Mouse (Mus musculus) limb, embryonic 15.5 days (tissue): ENCODE data around the gene Npas3. TPM values are rescaled to one million over a fixed set of nuclear protein-coding genes. Genes with fewer than 3 reads are reported as not detected.

ENCODE experiments used
- ATAC-seq: fragments of 200-750 bp; cut with Nextera tagmentation; 2 replicates; pipeline ENCODE4 v1.8.0; 2017; ENCODE audit warnings: low read depth, moderate TSS enrichment; ENCODE audit not compliant: insufficient number of reproducible peaks, low FRiP score, low TSS enrichment
- H3K27ac ChIP-seq: fragments of 300-500 bp; sonication (generic); 2 replicates; pipeline ENCODE4 v1.5.1; 2015; ENCODE audit warnings: moderate library complexity, mild to moderate bottlenecking, inconsistent platforms
- H3K27me3 ChIP-seq: fragments of 300-500 bp; sonication (generic); 2 replicates; pipeline ENCODE4 v1.6.1; 2015; ENCODE audit warnings: inconsistent platforms
- H3K36me3 ChIP-seq: fragments of 300-500 bp; sonication (generic); 2 replicates; pipeline ENCODE4 v1.6.1; 2015; ENCODE audit warnings: inconsistent platforms
- H3K4me1 ChIP-seq: fragments of 300-500 bp; sonication (generic); 2 replicates; pipeline ENCODE4 v1.6.1; 2015; ENCODE audit warnings: inconsistent platforms
- H3K4me2 ChIP-seq: fragments of 300-500 bp; sonication (generic); 2 replicates; pipeline ENCODE4 v1.6.1; 2015; ENCODE audit warnings: mild to moderate bottlenecking, inconsistent platforms
- H3K4me3 ChIP-seq: fragments of 300-500 bp; sonication (generic); 2 replicates; pipeline ENCODE4 v1.5.1; 2015; ENCODE audit warnings: mild to moderate bottlenecking, inconsistent platforms
- H3K9ac ChIP-seq: fragments of 300-500 bp; sonication (generic); 2 replicates; pipeline ENCODE4 v1.6.1; 2015; ENCODE audit warnings: inconsistent platforms
- H3K9me3 ChIP-seq: fragments of 300-500 bp; sonication (generic); 2 replicates; pipeline ENCODE4 v1.6.1; 2016; ENCODE audit warnings: inconsistent platforms
- WGBS: fragments of 180-500 bp; shearing (Covaris S2); methylation state at CpG from one replicate; pipeline ENCODE4 v1.1.7; 2015; 5-methylcytosine and 5-hydroxymethylcytosine counted together
- polyA plus RNA-seq: library from polyadenylated mRNA; unstranded; fragments of >200 nt; fragmentation: Nextera tagmentation; extraction: Ambion mirVana; gene quantifications from 2 replicates; pipeline ENCODE4 v1.2.1, GENCODE M21; 2015

Npas3 gene
- polyA plus RNA-seq, 1 experiment from 2014 or later: 4.2 TPM

GRCm38 (mm10) chr12:54045360-54045759, 796.9 kb downstream of the Npas3 start:
- Histone ChIP-seq H3K4me2 (no peak overlapping the region), H3K36me3 (no peaks in the 10 kb centered on the region), H3K9me3 (no peaks in the 10 kb centered on the region), H3K4me3 (no peak overlapping the region), H3K9ac (no peak overlapping the region), H3K4me1 (0 out of 2 replicates have a peak, but pooled peaks cover 2% of the 10 kb centered on the region), H3K27ac (no peak overlapping the region), H3K27me3 (no peaks in the 10 kb centered on the region)
- WGBS: 73% methylated on average over 4 of the region's 4 CpGs
- no peak for ATAC-seq

- ATAC-seq: no peak
- H3K4me1 ChIP-seq: 0 out of 2 replicates have a peak, but pooled peaks cover 2% of the 10 kb centered on the region
- H3K27ac ChIP-seq: no peak overlapping the region
- WGBS: 47% methylated on average over 6 of the region's 6 CpGs
- no peak overlapping the region for H3K9ac ChIP-seq
- H3K27me3 ChIP-seq: no peaks in the 10 kb centered on the region
- H3K4me3 ChIP-seq: no peak overlapping the region
- no peaks in the 10 kb centered on the region for H3K36me3 ChIP-seq
- no peaks in the 10 kb centered on the region for H3K9me3 ChIP-seq
- H3K4me2 ChIP-seq: no peak overlapping the region
Measured at GRCm38 (mm10) chr12:54046824-54047223, 798.3 kb downstream of the Npas3 start.

- no peaks in the 10 kb centered on the region for H3K9me3 ChIP-seq
- no peaks in the 10 kb centered on the region for H3K27me3 ChIP-seq
- no peaks in the 10 kb centered on the region for H3K4me1 ChIP-seq
- H3K9ac ChIP-seq: no peak overlapping the region
- H3K36me3 ChIP-seq: no peaks in the 10 kb centered on the region
- no peak overlapping the region for H3K27ac ChIP-seq
- no peak overlapping the region for H3K4me3 ChIP-seq
- H3K4me2 ChIP-seq: no peak overlapping the region
- ATAC-seq: no peak
- WGBS: 75% methylated on average over 5 of the region's 5 CpGs
Measured at GRCm38 (mm10) chr12:54048126-54048525, 799.6 kb downstream of the Npas3 start.

GRCm38 (mm10) chr12:54049926-54050325, 801.4 kb downstream of the Npas3 start:
- Histone ChIP-seq H3K4me1 (no peaks in the 10 kb centered on the region), H3K36me3 (no peaks in the 10 kb centered on the region), H3K4me2 (no peak overlapping the region), H3K4me3 (no peak overlapping the region), H3K27ac (no peak overlapping the region), H3K9ac (no peak overlapping the region), H3K27me3 (no peaks in the 10 kb centered on the region), H3K9me3 (no peaks in the 10 kb centered on the region)
- no peak for ATAC-seq
- WGBS: 83% methylated on average over 4 of the region's 4 CpGs

GRCm38 (mm10) chr12:54052939-54053338, 804.5 kb downstream of the Npas3 start:
- H3K27me3 ChIP-seq: no peaks in the 10 kb centered on the region
- H3K4me2 ChIP-seq: no peak overlapping the region
- no peaks in the 10 kb centered on the region for H3K4me1 ChIP-seq
- no peaks in the 10 kb centered on the region for H3K36me3 ChIP-seq
- no peak overlapping the region for H3K4me3 ChIP-seq
- H3K9ac ChIP-seq: no peak overlapping the region
- H3K27ac ChIP-seq: no peak overlapping the region
- H3K9me3 ChIP-seq: no peaks in the 10 kb centered on the region
- WGBS: 38% methylated on average over 3 of the region's 3 CpGs
- no peak for ATAC-seq

GRCm38 (mm10) chr12:54053598-54053997, 805.1 kb downstream of the Npas3 start:
- no peak overlapping the region for H3K4me3 ChIP-seq
- H3K27ac ChIP-seq: no peak overlapping the region
- H3K36me3 ChIP-seq: no peaks in the 10 kb centered on the region
- H3K9ac ChIP-seq: no peak overlapping the region
- no peak overlapping the region for H3K4me2 ChIP-seq
- no peaks in the 10 kb centered on the region for H3K9me3 ChIP-seq
- H3K4me1 ChIP-seq: no peaks in the 10 kb centered on the region
- no peak for ATAC-seq
- 90% methylated on average over 6 of the region's 6 CpGs for WGBS
- H3K27me3 ChIP-seq: no peaks in the 10 kb centered on the region

GRCm38 (mm10) chr12:54060732-54061131, 812.3 kb downstream of the Npas3 start:
- ATAC-seq: 0 out of 2 replicates have a peak, but pooled peaks have one; percentile 63
- H3K27me3 ChIP-seq: peaks cover 32% of the 10 kb centered on the region
- H3K4me3 ChIP-seq: no peak overlapping the region
- H3K36me3 ChIP-seq: no peaks in the 10 kb centered on the region
- no peak overlapping the region for H3K27ac ChIP-seq
- no peaks in the 10 kb centered on the region for H3K9me3 ChIP-seq
- peaks cover 15% of the 10 kb centered on the region; the same call in 1 of the 2 replicates for H3K4me1 ChIP-seq
- H3K9ac ChIP-seq: no peak overlapping the region
- no peak overlapping the region for H3K4me2 ChIP-seq
- 8% methylated on average over 8 of the region's 8 CpGs for WGBS

GRCm38 (mm10) chr12:54061168-54061567, 812.7 kb downstream of the Npas3 start:
- H3K27ac ChIP-seq: no peak overlapping the region
- H3K4me2 ChIP-seq: no peak overlapping the region
- peaks cover 15% of the 10 kb centered on the region; the same call in 1 of the 2 replicates for H3K4me1 ChIP-seq
- no peak for ATAC-seq
- 42% methylated on average over 6 of the region's 6 CpGs for whole genome bisulfite sequencing
- H3K9me3 ChIP-seq: no peaks in the 10 kb centered on the region
- H3K36me3 ChIP-seq: no peaks in the 10 kb centered on the region
- no peak overlapping the region for H3K4me3 ChIP-seq
- peaks cover 33% of the 10 kb centered on the region for H3K27me3 ChIP-seq
- no peak overlapping the region for H3K9ac ChIP-seq

- no peaks in the 10 kb centered on the region for H3K36me3 ChIP-seq
- H3K4me3 ChIP-seq: no peak overlapping the region
- no peak overlapping the region for H3K4me2 ChIP-seq
- H3K27ac ChIP-seq: no peak overlapping the region
- no peak overlapping the region for H3K9ac ChIP-seq
- no peak for ATAC-seq
- whole genome bisulfite sequencing: 32% methylated on average over 16 of the region's 16 CpGs
- peaks cover 64% of the 10 kb centered on the region for H3K27me3 ChIP-seq
- H3K4me1 ChIP-seq: peaks cover 27% of the 10 kb centered on the region
- no peaks in the 10 kb centered on the region for H3K9me3 ChIP-seq
Measured at GRCm38 (mm10) chr12:54064986-54065385, 816.5 kb downstream of the Npas3 start.

- Histone ChIP-seq H3K27me3 (peaks cover 64% of the 10 kb centered on the region), H3K4me1 (peaks cover 21% of the 10 kb centered on the region), H3K9ac (no peak overlapping the region), H3K36me3 (no peaks in the 10 kb centered on the region), H3K4me2 (no peak overlapping the region), H3K27ac (no peak overlapping the region), H3K9me3 (no peaks in the 10 kb centered on the region), H3K4me3 (no peak overlapping the region)
- no peak for ATAC-seq
- WGBS: 60% methylated on average over 11 of the region's 11 CpGs
Measured at GRCm38 (mm10) chr12:54065607-54066006, 817.1 kb downstream of the Npas3 start.

GRCm38 (mm10) chr12:54067419-54067818, 818.9 kb downstream of the Npas3 start:
- no peaks in the 10 kb centered on the region for H3K36me3 ChIP-seq
- peaks cover 55% of the 10 kb centered on the region for H3K27me3 ChIP-seq
- peaks cover 21% of the 10 kb centered on the region for H3K4me1 ChIP-seq
- no peak for ATAC-seq
- H3K4me3 ChIP-seq: peak overlapping the region; percentile 42
- H3K27ac ChIP-seq: no peak overlapping the region
- H3K4me2 ChIP-seq: peak overlapping the region; percentile 75
- H3K9ac ChIP-seq: no peak overlapping the region
- no peaks in the 10 kb centered on the region for H3K9me3 ChIP-seq
- 34% methylated on average over 14 of the region's 14 CpGs for WGBS

GRCm38 (mm10) chr12:54067886-54068756, 819.6 kb downstream of the Npas3 start:
- H3K4me3 ChIP-seq: peak overlapping the region; percentile 42
- 6% methylated on average over 83 of the region's 84 CpGs for WGBS
- H3K27me3 ChIP-seq: peaks cover 49% of the 10 kb centered on the region
- peaks cover 21% of the 10 kb centered on the region for H3K4me1 ChIP-seq
- peak overlapping the region; percentile 75 for H3K4me2 ChIP-seq
- no peaks in the 10 kb centered on the region for H3K36me3 ChIP-seq
- H3K9ac ChIP-seq: no peak overlapping the region
- H3K9me3 ChIP-seq: no peaks in the 10 kb centered on the region
- peak; percentile 72; the same call in 1 of the 2 replicates for ATAC-seq
- H3K27ac ChIP-seq: no peak overlapping the region
